Mouse (Mus musculus) adrenal gland, adult 18-20 months (tissue): ENCODE data around the gene Afg1l. TPM values are rescaled to one million over a fixed set of nuclear protein-coding genes. Genes with fewer than 3 reads are reported as not detected.

Source experiments
- DNase-seq, 2 experiments: peaks; one replicate each; pipeline ENCODE4 v3.0.0; 2021 to 2022; ENCODE audit warnings: low spot score in 2 of 2
- total RNA-seq, 2 experiments: library from RNA; stranded (reverse); gene quantifications; 1 replicate in 1 of 2; 2 replicates in 1 of 2; pipeline ENCODE4 v1.2.3; 2021

Gene Afg1l
- total RNA-seq, 2 experiments from 2014 or later: 21.7 to 28.4 TPM

- no peak for DNase-seq
Observed at GRCm38 (mm10) chr10:42270277-42271083, 207.9 kb downstream of the Afg1l start.

- DNase-seq: no peak
Observed at GRCm38 (mm10) chr10:42269281-42270025, 208.9 kb downstream of the Afg1l start.

- no peak for DNase-seq
Observed at GRCm38 (mm10) chr10:42267811-42268545, 210.4 kb downstream of the Afg1l start.

- no peak for DNase-seq
Observed at GRCm38 (mm10) chr10:42265021-42265689, 213.2 kb downstream of the Afg1l start.

GRCm38 (mm10) chr10:42264195-42264594, 214.2 kb downstream of the Afg1l start:
- no peak for DNase-seq

GRCm38 (mm10) chr10:42263701-42264100, 214.7 kb downstream of the Afg1l start:
- DNase-seq: no peak

Other genes with a start within 250 kb of the Afg1l start
- 10 to 100 TPM; 48.9 to 63.3 TPM for gene Foxo3, start 201.8 kb downstream of the Afg1l start, total RNA-seq
- 100 to 1,000 TPM; 254 to 276 TPM for gene Snx3, start 23.5 kb upstream of the Afg1l start, total RNA-seq
- not detected for gene Nr2e1, start 105.1 kb upstream of the Afg1l start, total RNA-seq
- gene Ostm1, start 105.3 kb upstream of the Afg1l start, total RNA-seq: 10 to 100 TPM; 23.4 to 25.8 TPM